Mouse (Mus musculus) midbrain, postnatal 0 days (tissue): Measurements from ENCODE around the gene Qdpr. TPM values are rescaled to one million over a fixed set of nuclear protein-coding genes. Genes with fewer than 3 reads are reported as not detected.

Experiments
- ATAC-seq: fragments of 200-750 bp; cut with Nextera tagmentation; 2 replicates; pipeline ENCODE4 v1.8.0; 2017; ENCODE audit warnings: moderate number of reproducible peaks, mild to moderate bottlenecking, moderate TSS enrichment, moderate library complexity; ENCODE audit not compliant: low FRiP score
- DNase-seq: peaks from one replicate; pipeline ENCODE4 v3.0.0-alpha.2; 2015; ENCODE audit warnings: low spot score
- H3K27ac ChIP-seq: fragments of 300-500 bp; sonication (generic); 2 replicates; pipeline ENCODE4 v1.5.1; 2014; ENCODE audit warnings: low read depth, mild to moderate bottlenecking, low read length, mixed read lengths
- H3K27me3 ChIP-seq: fragments of 300-500 bp; sonication (generic); 2 replicates; pipeline ENCODE4 v1.6.1; 2014; ENCODE audit warnings: low read length, control low read depth, mixed read lengths; ENCODE audit not compliant: insufficient read depth
- H3K36me3 ChIP-seq: fragments of 300-500 bp; sonication (generic); 2 replicates; pipeline ENCODE4 v1.6.1; 2014; ENCODE audit warnings: low read length, control low read depth, mixed read lengths; ENCODE audit not compliant: insufficient read depth
- H3K4me1 ChIP-seq: fragments of 300-500 bp; sonication (generic); 2 replicates; pipeline ENCODE4 v1.6.1; 2014; ENCODE audit warnings: mild to moderate bottlenecking, control low read depth, antibody characterized with exemption, low read length, mixed read lengths; ENCODE audit not compliant: insufficient read depth
- H3K4me2 ChIP-seq: fragments of 300-500 bp; sonication (generic); 2 replicates; pipeline ENCODE4 v1.6.1; 2014; ENCODE audit warnings: low read depth, mild to moderate bottlenecking, low read length, mixed read lengths; ENCODE audit not compliant: poor library complexity, severe bottlenecking
- H3K4me3 ChIP-seq: fragments of 300-500 bp; sonication (generic); 2 replicates; pipeline ENCODE4 v1.5.1; 2014; ENCODE audit warnings: low read depth, mild to moderate bottlenecking, low read length, moderate library complexity
- H3K9ac ChIP-seq: fragments of 300-500 bp; sonication (generic); replicated peaks from 2 replicates; pipeline ENCODE4 v1.6.1; 2014; ENCODE audit warnings: mild to moderate bottlenecking, low read length, moderate library complexity, mixed read lengths; ENCODE audit not compliant: poor library complexity, severe bottlenecking
- H3K9me3 ChIP-seq: fragments of 300-500 bp; sonication (generic); 2 replicates; pipeline ENCODE4 v1.6.1; 2016; ENCODE audit warnings: low read length, control low read depth
- CTCF ChIP-seq: IDR thresholded peaks from 2 replicates; pipeline ENCODE4 v1.5.1; 2016; ENCODE audit warnings: antibody characterized with exemption, mild to moderate bottlenecking
- WGBS: fragments of 180-500 bp; shearing (Covaris S2); extraction: QIAGEN DNeasy Blood & Tissue Kit; methylation state at CpG from one replicate; pipeline ENCODE4 v1.1.7; 2014; 5-methylcytosine and 5-hydroxymethylcytosine counted together
- polyA plus RNA-seq: library from polyadenylated mRNA; unstranded; fragments of >200 nt; fragmentation: Nextera tagmentation; extraction: Ambion mirVana; gene quantifications from 2 replicates; pipeline ENCODE4 v1.2.1, GENCODE M21; 2015
- total RNA-seq: library from RNA; depleted of rRNA; stranded (reverse); fragments of >200 nt; gene quantifications from 2 replicates; pipeline ENCODE4 v1.2.3, GENCODE M21; 2014

The Qdpr gene
- total and polyA plus RNA-seq, 2 experiments from 2014 or later = 40.0 to 139 TPM

- no peak for ATAC-seq
- no peak for DNase-seq
- no peak overlapping the region for H3K9ac ChIP-seq
- no peaks in the 10 kb centered on the region for H3K36me3 ChIP-seq
- no peaks in the 10 kb centered on the region for H3K27me3 ChIP-seq
- no peaks in the 10 kb centered on the region for H3K4me1 ChIP-seq
- no peak overlapping the region for H3K27ac ChIP-seq
- no peak overlapping the region for H3K4me2 ChIP-seq
- no peak overlapping the region for H3K4me3 ChIP-seq
- no peak for TF ChIP-seq CTCF
- WGBS = 80% methylated on average over 12 of the region's 12 CpGs
- no peaks in the 10 kb centered on the region for H3K9me3 ChIP-seq
Measured at GRCm38 (mm10) chr5:45421881-45422844, 27.9 kb downstream of the Qdpr start.

GRCm38 (mm10) chr5:45419841-45420638 is 30.0 kb downstream of the Qdpr start:
- no peak overlapping the region for H3K4me3 ChIP-seq
- no peak overlapping the region for H3K4me2 ChIP-seq
- no peaks in the 10 kb centered on the region for H3K4me1 ChIP-seq
- TF ChIP-seq CTCF = peak; percentile 47
- H3K9ac ChIP-seq = no peak overlapping the region
- no peak for ATAC-seq
- no peaks in the 10 kb centered on the region for H3K27me3 ChIP-seq
- H3K9me3 ChIP-seq = no peaks in the 10 kb centered on the region
- DNase-seq = no peak
- no peak overlapping the region for H3K27ac ChIP-seq
- no peaks in the 10 kb centered on the region for H3K36me3 ChIP-seq
- WGBS = 71% methylated on average over 10 of the region's 10 CpGs

GRCm38 (mm10) chr5:45417859-45418443 is 32.1 kb downstream of the Qdpr start:
- H3K36me3 ChIP-seq = no peaks in the 10 kb centered on the region
- no peak overlapping the region for H3K4me2 ChIP-seq
- TF ChIP-seq CTCF = no peak
- no peak overlapping the region for H3K27ac ChIP-seq
- WGBS = 79% methylated on average over 3 of the region's 3 CpGs
- H3K27me3 ChIP-seq = no peaks in the 10 kb centered on the region
- no peak overlapping the region for H3K9ac ChIP-seq
- DNase-seq = no peak
- H3K4me3 ChIP-seq = no peak overlapping the region
- no peaks in the 10 kb centered on the region for H3K9me3 ChIP-seq
- no peaks in the 10 kb centered on the region for H3K4me1 ChIP-seq
- ATAC-seq = no peak

- no peaks in the 10 kb centered on the region for H3K4me1 ChIP-seq
- 91% methylated on average over 3 of the region's 3 CpGs for WGBS
Measured at GRCm38 (mm10) chr5:45416478-45416877, 33.6 kb downstream of the Qdpr start.

GRCm38 (mm10) chr5:45406129-45406528 is 43.9 kb downstream of the Qdpr start:
- H3K4me1 ChIP-seq = no peaks in the 10 kb centered on the region
- H3K27ac ChIP-seq = no peak overlapping the region
- H3K9me3 ChIP-seq = no peaks in the 10 kb centered on the region
- H3K4me3 ChIP-seq = no peak overlapping the region
- H3K9ac ChIP-seq = no peak overlapping the region
- ATAC-seq (no peak), DNase-seq (no peak)
- H3K36me3 ChIP-seq = no peaks in the 10 kb centered on the region
- H3K27me3 ChIP-seq = no peaks in the 10 kb centered on the region
- 74% methylated on average over 2 of the region's 2 CpGs for WGBS
- no peak for TF ChIP-seq CTCF
- H3K4me2 ChIP-seq = no peak overlapping the region

More at GRCm38 (mm10) chr5:45416478-45416877, 33.6 kb downstream of the Qdpr start:
- ATAC-seq (no peak), DNase-seq (no peak)
- H3K4me2 ChIP-seq = no peak overlapping the region
- no peaks in the 10 kb centered on the region for H3K27me3 ChIP-seq
- no peak overlapping the region for H3K9ac ChIP-seq
- H3K36me3 ChIP-seq = no peaks in the 10 kb centered on the region
- H3K4me3 ChIP-seq = no peak overlapping the region
- TF ChIP-seq CTCF = no peak
- no peak overlapping the region for H3K27ac ChIP-seq
- no peaks in the 10 kb centered on the region for H3K9me3 ChIP-seq
